Mouse (Mus musculus): ENCODE measurements around the gene Tesmin. TPM values are rescaled to one million over a fixed set of nuclear protein-coding genes. Genes with fewer than 3 reads are reported as not detected.

Tesmin gene
- polyA plus RNA-seq, 1 experiment from 2014 or later, result 0.36 TPM

DNA sequence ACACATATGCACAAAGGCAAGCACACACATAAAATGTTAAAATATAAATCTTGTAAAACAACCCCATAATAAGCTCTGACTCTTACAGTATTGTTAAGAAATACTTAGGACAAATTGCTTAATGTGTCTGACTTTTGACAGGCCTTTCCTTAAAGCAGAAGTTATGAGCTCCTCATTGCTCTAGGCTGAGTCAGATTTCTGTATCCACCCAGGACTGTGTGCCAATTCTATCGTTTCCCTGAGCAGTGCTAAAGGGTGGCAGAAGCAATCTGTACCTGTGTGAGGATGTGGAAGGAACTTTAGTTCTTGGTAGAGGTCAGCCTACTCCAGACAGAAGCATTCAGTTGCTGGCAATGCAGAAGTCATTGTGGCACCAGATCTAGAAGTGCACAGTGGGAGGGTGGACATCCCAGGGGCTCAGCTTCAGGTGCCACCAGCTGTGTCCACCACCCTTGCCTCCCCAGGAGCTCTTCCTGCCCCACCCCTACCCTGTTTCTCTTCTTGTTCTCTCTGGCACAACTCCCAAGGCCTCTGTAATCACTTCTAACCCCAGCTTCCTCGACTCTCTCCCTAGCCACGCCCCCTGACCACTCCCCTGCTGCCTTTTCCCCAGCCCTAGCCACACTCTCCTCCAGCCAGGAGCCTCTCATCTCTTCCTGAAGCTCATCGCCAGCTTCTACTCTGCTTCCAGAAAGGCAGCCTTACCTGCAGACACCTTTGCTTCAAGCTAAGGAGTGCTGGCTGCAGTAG lies 11.5 kb upstream of the Tesmin start:
- Histone ChIP-seq H3K4me3 (ENCODE audit: low read depth, low read length) (no peak overlapping the region), H3K36me3 (ENCODE audit: control insufficient read depth, insufficient read depth, low read length) (no peaks in the 10 kb centered on the region), H3K27me3 (ENCODE audit: control insufficient read depth, insufficient read depth, low read length) (no peaks in the 10 kb centered on the region), H3K27ac (replicated peaks; ENCODE audit: low read depth, low read length) (no peak overlapping the region), H3K9me3 (ENCODE audit: control insufficient read depth, low read length) (no peaks in the 10 kb centered on the region), H3K4me2 (ENCODE audit: low read depth, severe bottlenecking) (no peak overlapping the region), H3K4me1 (ENCODE audit: control insufficient read depth, insufficient read depth, low read length) (no peaks in the 10 kb centered on the region), H3K9ac (ENCODE audit: low read length) (no peak overlapping the region)
- ATAC-seq (ENCODE audit: insufficient number of reproducible peaks, low FRiP score, low TSS enrichment, low read depth), result no peak
- 33% methylated on average over 4 of the region's 4 CpGs for WGBS
- no peak for DNase-seq (ENCODE audit: low spot score)

DNA sequence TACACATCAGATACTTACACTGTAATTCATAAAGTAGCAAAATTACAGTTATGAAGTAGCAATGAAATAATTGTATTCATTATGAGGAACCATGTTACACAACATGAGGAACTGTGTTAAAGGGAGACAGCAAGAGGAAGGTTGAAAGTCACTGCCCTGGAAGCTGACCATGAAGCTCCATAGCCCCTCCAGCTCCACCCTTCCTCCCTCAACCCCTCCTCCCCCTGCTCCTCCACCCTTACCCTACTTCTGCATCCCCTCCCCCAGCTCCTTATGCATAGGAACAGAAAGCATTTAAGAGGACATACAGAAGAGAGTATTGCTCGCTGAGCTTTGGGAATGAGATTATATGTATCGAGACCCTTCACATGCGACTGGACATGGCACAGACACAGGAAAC lies 10.0 kb upstream of the Tesmin start:
- ATAC-seq (ENCODE audit: insufficient number of reproducible peaks, low FRiP score, low TSS enrichment, low read depth), result no peak
- Histone ChIP-seq H3K9me3 (ENCODE audit: control insufficient read depth, low read length) (no peaks in the 10 kb centered on the region), H3K27ac (replicated peaks; ENCODE audit: low read depth, low read length) (no peak overlapping the region), H3K4me1 (ENCODE audit: control insufficient read depth, insufficient read depth, low read length) (no peaks in the 10 kb centered on the region), H3K27me3 (ENCODE audit: control insufficient read depth, insufficient read depth, low read length) (no peaks in the 10 kb centered on the region), H3K4me3 (ENCODE audit: low read depth, low read length) (no peak overlapping the region), H3K36me3 (ENCODE audit: control insufficient read depth, insufficient read depth, low read length) (no peaks in the 10 kb centered on the region), H3K9ac (ENCODE audit: low read length) (no peak overlapping the region), H3K4me2 (ENCODE audit: low read depth, severe bottlenecking) (no peak overlapping the region)
- WGBS, result 92% methylated on average over 3 of the region's 3 CpGs
- DNase-seq (ENCODE audit: low spot score), result no peak

DNA sequence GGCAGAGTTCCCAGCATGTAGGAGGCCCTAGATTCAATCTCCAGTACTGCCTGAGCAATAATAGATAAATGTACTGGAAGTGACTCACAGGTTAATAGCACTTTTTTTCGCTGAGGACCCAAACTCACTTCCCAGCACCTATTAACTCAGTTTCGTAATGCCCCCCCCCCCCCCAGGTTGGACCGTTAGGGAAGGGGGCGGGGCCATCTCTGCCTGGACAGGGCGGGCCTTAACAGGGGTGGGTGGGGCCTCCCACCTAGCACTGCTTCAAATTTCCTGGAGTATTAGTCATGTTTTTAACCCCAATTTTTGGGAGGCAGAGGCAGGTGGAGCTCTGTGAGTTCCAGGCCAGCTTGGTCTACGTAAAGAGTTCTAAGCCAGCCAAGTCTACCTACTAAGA lies 596 bp upstream of the Tesmin start:
- Histone ChIP-seq H3K4me1 (ENCODE audit: control insufficient read depth, insufficient read depth, low read length) (no peaks in the 10 kb centered on the region), H3K36me3 (ENCODE audit: control insufficient read depth, insufficient read depth, low read length) (no peaks in the 10 kb centered on the region), H3K27ac (replicated peaks; ENCODE audit: low read depth, low read length) (no peak overlapping the region), H3K4me3 (ENCODE audit: low read depth, low read length) (no peak overlapping the region), H3K27me3 (ENCODE audit: control insufficient read depth, insufficient read depth, low read length) (no peaks in the 10 kb centered on the region), H3K9ac (ENCODE audit: low read length) (no peak overlapping the region), H3K9me3 (ENCODE audit: control insufficient read depth, low read length) (peaks cover 5% of the 10 kb centered on the region; the same call in 1 of the 2 replicates), H3K4me2 (ENCODE audit: low read depth, severe bottlenecking) (no peak overlapping the region)
- no peak for DNase-seq (ENCODE audit: low spot score)
- peak; percentile 1; the same call in 1 of the 2 replicates for ATAC-seq (ENCODE audit: insufficient number of reproducible peaks, low FRiP score, low TSS enrichment, low read depth)
- WGBS, result 58% methylated on average over 6 of the region's 6 CpGs

DNA sequence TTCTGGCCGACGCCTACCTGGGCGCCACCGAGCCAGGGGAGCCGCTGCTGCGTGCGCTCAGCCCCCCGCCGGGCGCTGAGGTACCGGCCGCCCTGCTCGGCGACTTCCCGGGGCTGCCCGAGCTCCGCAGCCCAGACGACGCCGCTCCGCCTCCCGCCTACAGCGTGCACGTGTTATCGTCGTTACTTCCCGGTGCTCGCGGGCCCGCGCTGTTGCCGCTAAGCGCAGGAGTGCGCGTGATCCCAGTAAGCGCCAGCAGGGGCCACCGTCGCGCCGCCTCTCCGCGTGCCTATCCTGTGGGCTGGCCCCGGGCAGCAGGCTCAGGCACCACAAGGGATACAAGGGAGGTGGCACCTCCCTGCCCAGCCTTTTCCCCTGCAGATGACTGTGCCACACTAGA lies 432 bp downstream of the Tesmin start:
- peak overlapping the region; percentile 32 for H3K4me3 ChIP-seq (ENCODE audit: low read depth, low read length)
- under 1% methylated on average over 37 of the region's 43 CpGs for WGBS
- DNase-seq (ENCODE audit: low spot score), result peak; percentile 89
- ATAC-seq (ENCODE audit: insufficient number of reproducible peaks, low FRiP score, low TSS enrichment, low read depth), result peak; percentile 84
- H3K27ac ChIP-seq (replicated peaks; ENCODE audit: low read depth, low read length), result no peak overlapping the region
- peak overlapping the region; percentile 61 for H3K9ac ChIP-seq (ENCODE audit: low read length)
- no peaks in the 10 kb centered on the region for H3K36me3 ChIP-seq (ENCODE audit: control insufficient read depth, insufficient read depth, low read length)
- peak overlapping the region; percentile 78 for H3K4me2 ChIP-seq (ENCODE audit: low read depth, severe bottlenecking)
- no peaks in the 10 kb centered on the region for H3K27me3 ChIP-seq (ENCODE audit: control insufficient read depth, insufficient read depth, low read length)
- H3K9me3 ChIP-seq (ENCODE audit: control insufficient read depth, low read length), result peaks cover 5% of the 10 kb centered on the region; the same call in 1 of the 2 replicates
- no peaks in the 10 kb centered on the region for H3K4me1 ChIP-seq (ENCODE audit: control insufficient read depth, insufficient read depth, low read length)

DNA sequence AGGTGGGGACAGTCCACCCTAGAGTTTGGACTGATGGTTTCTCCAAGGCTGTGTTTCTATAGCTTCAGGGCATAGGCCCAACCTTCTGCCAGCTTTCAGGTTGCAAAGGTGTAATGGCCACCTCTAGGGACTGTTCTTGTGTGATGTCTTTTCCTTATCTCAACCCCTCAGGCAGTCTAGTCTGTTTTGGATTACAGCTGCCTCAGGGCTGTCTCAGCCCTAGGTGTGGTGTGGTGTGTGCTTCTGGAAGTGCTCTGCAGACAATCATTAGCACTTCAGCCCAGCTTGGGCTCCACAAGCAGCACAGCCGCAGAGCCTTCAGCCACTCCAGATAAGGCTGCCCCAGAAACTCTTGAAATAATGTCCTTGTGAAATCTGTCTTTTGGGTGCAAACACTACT lies 3.7 kb downstream of the Tesmin start:
- Histone ChIP-seq H3K4me1 (ENCODE audit: control insufficient read depth, insufficient read depth, low read length) (no peaks in the 10 kb centered on the region), H3K4me3 (ENCODE audit: low read depth, low read length) (no peak overlapping the region), H3K27ac (replicated peaks; ENCODE audit: low read depth, low read length) (no peak overlapping the region), H3K4me2 (ENCODE audit: low read depth, severe bottlenecking) (no peak overlapping the region), H3K9me3 (ENCODE audit: control insufficient read depth, low read length) (peaks cover 5% of the 10 kb centered on the region; the same call in 1 of the 2 replicates), H3K9ac (ENCODE audit: low read length) (no peak overlapping the region), H3K27me3 (ENCODE audit: control insufficient read depth, insufficient read depth, low read length) (no peaks in the 10 kb centered on the region), H3K36me3 (ENCODE audit: control insufficient read depth, insufficient read depth, low read length) (no peaks in the 10 kb centered on the region)
- no peak for ATAC-seq (ENCODE audit: insufficient number of reproducible peaks, low FRiP score, low TSS enrichment, low read depth)
- WGBS, result 46% methylated on average over 1 of the region's 1 CpGs
- DNase-seq (ENCODE audit: low spot score), result no peak

DNA sequence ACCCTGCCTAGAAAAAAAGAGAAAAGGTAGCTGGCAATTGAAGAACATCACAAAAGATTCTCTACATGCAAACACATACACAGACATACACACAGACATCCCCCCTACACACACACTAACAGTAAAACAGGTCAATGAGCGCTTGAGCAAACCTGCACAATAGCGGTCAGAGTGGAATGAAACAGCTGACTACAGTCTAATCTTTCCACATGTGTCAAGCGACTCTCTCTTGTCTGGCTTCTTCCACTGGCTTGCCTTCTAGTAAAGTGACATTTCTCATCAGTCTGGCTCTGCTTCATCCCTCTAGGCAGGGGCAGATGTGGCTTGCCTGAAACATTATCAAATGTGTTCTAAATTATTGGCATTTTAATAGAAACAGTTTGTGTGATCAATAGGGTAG lies 5.6 kb downstream of the Tesmin start:
- H3K27me3 ChIP-seq (ENCODE audit: control insufficient read depth, insufficient read depth, low read length), result no peaks in the 10 kb centered on the region
- H3K4me2 ChIP-seq (ENCODE audit: low read depth, severe bottlenecking), result no peak overlapping the region
- H3K9ac ChIP-seq (ENCODE audit: low read length), result no peak overlapping the region
- no peaks in the 10 kb centered on the region for H3K36me3 ChIP-seq (ENCODE audit: control insufficient read depth, insufficient read depth, low read length)
- H3K4me1 ChIP-seq (ENCODE audit: control insufficient read depth, insufficient read depth, low read length), result no peaks in the 10 kb centered on the region
- H3K4me3 ChIP-seq (ENCODE audit: low read depth, low read length), result no peak overlapping the region
- no peak for DNase-seq (ENCODE audit: low spot score)
- H3K27ac ChIP-seq (replicated peaks; ENCODE audit: low read depth, low read length), result no peak overlapping the region
- WGBS, result 82% methylated on average over 3 of the region's 3 CpGs
- no peak for ATAC-seq (ENCODE audit: insufficient number of reproducible peaks, low FRiP score, low TSS enrichment, low read depth)
- peaks cover 2% of the 10 kb centered on the region; the same call in 1 of the 2 replicates for H3K9me3 ChIP-seq (ENCODE audit: control insufficient read depth, low read length)

DNA sequence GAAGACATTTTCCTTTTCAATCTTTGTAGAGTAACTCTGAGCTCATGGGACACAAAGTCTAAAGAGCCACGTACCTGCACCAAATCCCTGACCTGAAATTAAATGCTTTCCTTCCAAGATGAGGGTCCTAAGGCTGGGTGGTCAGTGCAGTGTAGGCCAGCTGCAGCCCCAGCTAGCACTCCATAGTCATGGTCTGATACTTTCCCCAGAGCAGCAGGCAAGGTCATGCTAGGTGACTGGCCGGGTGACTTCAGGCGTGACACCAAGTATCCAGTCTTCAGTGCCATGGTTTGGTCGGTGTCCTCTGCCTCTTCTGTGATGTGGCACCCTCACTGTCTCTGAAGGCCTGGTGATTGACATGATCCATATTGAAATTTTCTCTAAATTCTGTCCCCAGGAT lies 11.4 kb downstream of the Tesmin start:
- no peaks in the 10 kb centered on the region for H3K9me3 ChIP-seq (ENCODE audit: control insufficient read depth, low read length)
- no peak overlapping the region for H3K4me3 ChIP-seq (ENCODE audit: low read depth, low read length)
- ATAC-seq (ENCODE audit: insufficient number of reproducible peaks, low FRiP score, low TSS enrichment, low read depth) (no peak), DNase-seq (ENCODE audit: low spot score) (no peak)
- no peak overlapping the region for H3K27ac ChIP-seq (replicated peaks; ENCODE audit: low read depth, low read length)
- no peaks in the 10 kb centered on the region for H3K36me3 ChIP-seq (ENCODE audit: control insufficient read depth, insufficient read depth, low read length)
- 92% methylated on average over 4 of the region's 4 CpGs for WGBS
- no peaks in the 10 kb centered on the region for H3K27me3 ChIP-seq (ENCODE audit: control insufficient read depth, insufficient read depth, low read length)
- no peak overlapping the region for H3K9ac ChIP-seq (ENCODE audit: low read length)
- H3K4me1 ChIP-seq (ENCODE audit: control insufficient read depth, insufficient read depth, low read length), result no peaks in the 10 kb centered on the region
- H3K4me2 ChIP-seq (ENCODE audit: low read depth, severe bottlenecking), result no peak overlapping the region

DNA sequence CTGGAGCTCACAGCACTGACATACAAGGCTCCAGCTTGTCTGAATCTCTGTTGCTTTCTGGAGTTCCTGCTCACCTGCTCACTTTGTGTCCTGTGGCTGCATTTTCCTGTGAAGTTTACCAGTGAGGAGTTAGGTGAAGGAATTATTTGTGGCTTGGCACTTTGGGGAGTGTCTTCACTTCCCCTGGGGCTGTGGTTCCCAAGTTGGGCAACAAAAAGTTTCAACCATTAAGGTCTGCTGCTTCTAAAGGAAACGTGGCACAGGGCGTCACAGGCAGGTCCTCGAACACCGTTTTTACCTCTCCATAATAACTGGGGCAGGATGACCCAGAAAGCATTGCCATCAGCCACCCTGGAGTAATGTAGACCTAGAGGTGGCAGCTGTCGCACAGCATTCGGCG lies 12.8 kb downstream of the Tesmin start:
- no peak for DNase-seq (ENCODE audit: low spot score)
- no peak overlapping the region for H3K9ac ChIP-seq (ENCODE audit: low read length)
- no peak for ATAC-seq (ENCODE audit: insufficient number of reproducible peaks, low FRiP score, low TSS enrichment, low read depth)
- WGBS, result 86% methylated on average over 7 of the region's 7 CpGs
- H3K4me1 ChIP-seq (ENCODE audit: control insufficient read depth, insufficient read depth, low read length), result no peaks in the 10 kb centered on the region
- H3K27me3 ChIP-seq (ENCODE audit: control insufficient read depth, insufficient read depth, low read length), result no peaks in the 10 kb centered on the region
- no peaks in the 10 kb centered on the region for H3K36me3 ChIP-seq (ENCODE audit: control insufficient read depth, insufficient read depth, low read length)
- no peak overlapping the region for H3K27ac ChIP-seq (replicated peaks; ENCODE audit: low read depth, low read length)
- H3K9me3 ChIP-seq (ENCODE audit: control insufficient read depth, low read length), result no peaks in the 10 kb centered on the region
- no peak overlapping the region for H3K4me2 ChIP-seq (ENCODE audit: low read depth, severe bottlenecking)
- H3K4me3 ChIP-seq (ENCODE audit: low read depth, low read length), result no peak overlapping the region

DNA sequence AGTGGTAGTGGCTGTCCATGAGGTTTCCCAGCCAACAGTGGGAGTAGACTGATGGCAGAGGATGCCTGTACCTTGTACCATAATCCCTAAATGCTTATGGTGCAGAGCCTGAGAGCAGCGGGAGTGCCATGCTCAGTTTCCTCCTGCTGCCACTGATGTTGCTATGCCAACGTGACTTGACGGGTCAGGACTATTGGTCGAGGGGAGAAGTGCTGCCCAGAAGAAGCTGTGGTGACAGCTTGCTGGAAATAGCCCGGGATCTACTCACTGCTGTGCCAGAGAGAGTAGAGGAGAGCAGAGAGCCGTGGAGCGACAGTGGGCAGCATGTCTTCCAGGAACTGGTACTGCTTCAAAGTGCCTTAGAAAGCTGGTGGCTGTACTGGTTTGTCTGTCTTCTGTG lies 13.3 kb downstream of the Tesmin start:
- DNase-seq (ENCODE audit: low spot score) (no peak), ATAC-seq (ENCODE audit: insufficient number of reproducible peaks, low FRiP score, low TSS enrichment, low read depth) (no peak)
- H3K27ac ChIP-seq (replicated peaks; ENCODE audit: low read depth, low read length), result no peak overlapping the region
- no peak overlapping the region for H3K4me3 ChIP-seq (ENCODE audit: low read depth, low read length)
- no peaks in the 10 kb centered on the region for H3K9me3 ChIP-seq (ENCODE audit: control insufficient read depth, low read length)
- no peak overlapping the region for H3K4me2 ChIP-seq (ENCODE audit: low read depth, severe bottlenecking)
- H3K27me3 ChIP-seq (ENCODE audit: control insufficient read depth, insufficient read depth, low read length), result no peaks in the 10 kb centered on the region
- no peaks in the 10 kb centered on the region for H3K4me1 ChIP-seq (ENCODE audit: control insufficient read depth, insufficient read depth, low read length)
- no peaks in the 10 kb centered on the region for H3K36me3 ChIP-seq (ENCODE audit: control insufficient read depth, insufficient read depth, low read length)
- no peak overlapping the region for H3K9ac ChIP-seq (ENCODE audit: low read length)
- 62% methylated on average over 7 of the region's 7 CpGs for WGBS

All from limb, embryonic 11.5 days (tissue).